Mouse (Mus musculus) kidney, postnatal 0 days (tissue): ENCODE measurements at regions not wholly inside any gene's neighbourhood (a gene's known extent, or its start where the extent isn't known, plus 50 kb on each side); places are given as distances from the start of the nearest gene placed in this dataset.

Source experiments
- ATAC-seq: fragments of 200-750 bp; cut with Nextera tagmentation; replicated peaks from 2 replicates; pipeline ENCODE4 v1.8.0; 2017; ENCODE audit warnings: low read depth, moderate number of reproducible peaks, moderate TSS enrichment, moderate library complexity; ENCODE audit not compliant: low FRiP score
- DNase-seq: peaks from one replicate; pipeline ENCODE4 v3.0.0-alpha.2; 2016; ENCODE audit warnings: low spot score
- H3K27ac ChIP-seq: fragments of 300-500 bp; sonication (generic); 2 replicates; pipeline ENCODE4 v1.5.1; 2014; ENCODE audit warnings: mild to moderate bottlenecking
- H3K27me3 ChIP-seq: fragments of 300-500 bp; sonication (generic); 2 replicates; pipeline ENCODE4 v1.6.1; 2014; ENCODE audit warnings: low read length, mixed read lengths; ENCODE audit not compliant: insufficient read depth
- H3K36me3 ChIP-seq: fragments of 300-500 bp; sonication (generic); 2 replicates; pipeline ENCODE4 v1.6.1; 2014; ENCODE audit warnings: low read length, mixed read lengths; ENCODE audit not compliant: insufficient read depth
- H3K4me1 ChIP-seq: fragments of 300-500 bp; sonication (generic); replicated peaks from 2 replicates; pipeline ENCODE4 v1.6.1; 2014; ENCODE audit warnings: antibody characterized with exemption, low read length, mixed read lengths; ENCODE audit not compliant: insufficient read depth
- H3K4me2 ChIP-seq: fragments of 300-500 bp; sonication (generic); 2 replicates; pipeline ENCODE4 v1.6.1; 2014; ENCODE audit warnings: mild to moderate bottlenecking, low read length, moderate library complexity, mixed read lengths
- H3K4me3 ChIP-seq: fragments of 300-500 bp; sonication (generic); replicated peaks from 2 replicates; pipeline ENCODE4 v1.5.1; 2014; ENCODE audit warnings: low read depth, low read length
- H3K9ac ChIP-seq: fragments of 300-500 bp; sonication (generic); 2 replicates; pipeline ENCODE4 v1.6.1; 2014; ENCODE audit warnings: low read depth, low read length
- H3K9me3 ChIP-seq: fragments of 300-500 bp; sonication (generic); replicated peaks from 2 replicates; pipeline ENCODE4 v1.6.1; 2016; ENCODE audit warnings: low read length, inconsistent platforms, mixed read lengths
- CTCF ChIP-seq: IDR thresholded peaks from 2 replicates; pipeline ENCODE4 v1.5.1; 2016; ENCODE audit warnings: antibody characterized with exemption, low read depth, mild to moderate bottlenecking, moderate library complexity
- WGBS: fragments of 180-500 bp; shearing (Covaris S2); extraction: QIAGEN DNeasy Blood & Tissue Kit; methylation state at CpG from one replicate; pipeline ENCODE4 v1.1.7; 2014; 5-methylcytosine and 5-hydroxymethylcytosine counted together

- TF ChIP-seq CTCF: no peak
- no peaks in the 10 kb centered on the region for H3K9me3 ChIP-seq
- no peak overlapping the region for H3K9ac ChIP-seq
- no peak overlapping the region for H3K4me2 ChIP-seq
- no peaks in the 10 kb centered on the region for H3K27me3 ChIP-seq
- no peak overlapping the region for H3K27ac ChIP-seq
- 87% methylated on average over 8 of the region's 8 CpGs for WGBS
- no peaks in the 10 kb centered on the region for H3K36me3 ChIP-seq
- DNase-seq (no peak), ATAC-seq (no peak)
- H3K4me3 ChIP-seq: no peak overlapping the region
- no peaks in the 10 kb centered on the region for H3K4me1 ChIP-seq
Measured at GRCm38 (mm10) chr13:60002098-60002497, 175.1 kb downstream of the Gas1 start.

GRCm38 (mm10) chr13:60001637-60002036, 175.5 kb downstream of the Gas1 start:
- DNase-seq: no peak
- Histone ChIP-seq H3K27me3 (no peaks in the 10 kb centered on the region), H3K4me3 (no peak overlapping the region), H3K9me3 (no peaks in the 10 kb centered on the region), H3K4me2 (no peak overlapping the region), H3K27ac (no peak overlapping the region), H3K4me1 (no peaks in the 10 kb centered on the region), H3K36me3 (no peaks in the 10 kb centered on the region), H3K9ac (no peak overlapping the region)
- no peak for ATAC-seq
- TF ChIP-seq CTCF: no peak
- WGBS: 62% methylated on average over 4 of the region's 4 CpGs

GRCm38 (mm10) chr13:60000618-60001347, 176.4 kb downstream of the Gas1 start:
- DNase-seq (no peak), ATAC-seq (no peak)
- 61% methylated on average over 8 of the region's 8 CpGs for WGBS
- no peaks in the 10 kb centered on the region for H3K9me3 ChIP-seq
- no peak overlapping the region for H3K4me3 ChIP-seq
- no peaks in the 10 kb centered on the region for H3K27me3 ChIP-seq
- TF ChIP-seq CTCF: no peak
- H3K27ac ChIP-seq: no peak overlapping the region
- no peaks in the 10 kb centered on the region for H3K4me1 ChIP-seq
- no peak overlapping the region for H3K4me2 ChIP-seq
- H3K36me3 ChIP-seq: no peaks in the 10 kb centered on the region
- H3K9ac ChIP-seq: no peak overlapping the region

GRCm38 (mm10) chr13:59997431-59997830, 174.5 kb upstream of the Tut7 start:
- no peak overlapping the region for H3K4me2 ChIP-seq
- no peak for DNase-seq
- H3K27ac ChIP-seq: no peak overlapping the region
- no peak for TF ChIP-seq CTCF
- no peaks in the 10 kb centered on the region for H3K36me3 ChIP-seq
- 85% methylated on average over 3 of the region's 3 CpGs for WGBS
- no peak for ATAC-seq
- no peak overlapping the region for H3K4me3 ChIP-seq
- H3K9me3 ChIP-seq: no peaks in the 10 kb centered on the region
- no peak overlapping the region for H3K9ac ChIP-seq
- H3K4me1 ChIP-seq: no peaks in the 10 kb centered on the region
- H3K27me3 ChIP-seq: no peaks in the 10 kb centered on the region

GRCm38 (mm10) chr13:59996146-59996814, 173.3 kb upstream of the Tut7 start:
- TF ChIP-seq CTCF: no peak
- Histone ChIP-seq H3K27ac (no peak overlapping the region), H3K4me1 (no peaks in the 10 kb centered on the region), H3K27me3 (no peaks in the 10 kb centered on the region), H3K9ac (no peak overlapping the region), H3K36me3 (no peaks in the 10 kb centered on the region), H3K4me2 (no peak overlapping the region), H3K9me3 (no peaks in the 10 kb centered on the region), H3K4me3 (no peak overlapping the region)
- ATAC-seq (no peak), DNase-seq (peak; percentile 50)
- WGBS: 38% methylated on average over 13 of the region's 13 CpGs

GRCm38 (mm10) chr13:59992780-59993501, 170.0 kb upstream of the Tut7 start:
- 0 out of 2 replicates have a peak, but pooled peaks cover 1% of the 10 kb centered on the region for H3K9me3 ChIP-seq
- DNase-seq: no peak
- no peak overlapping the region for H3K4me2 ChIP-seq
- no peak overlapping the region for H3K27ac ChIP-seq
- WGBS: 53% methylated on average over 11 of the region's 11 CpGs
- H3K9ac ChIP-seq: no peak overlapping the region
- TF ChIP-seq CTCF: no peak
- no peak for ATAC-seq
- no peaks in the 10 kb centered on the region for H3K4me1 ChIP-seq
- H3K36me3 ChIP-seq: no peaks in the 10 kb centered on the region
- no peak overlapping the region for H3K4me3 ChIP-seq
- H3K27me3 ChIP-seq: no peaks in the 10 kb centered on the region
